Mouse (Mus musculus) brown adipose tissue, adult 24 weeks (tissue): Measurements from ENCODE around the gene March7. TPM values are rescaled to one million over a fixed set of nuclear protein-coding genes. Genes with fewer than 3 reads are reported as not detected.

Source experiments
- H3K27ac ChIP-seq: fragments of 200-500 bp; replicated peaks from 2 replicates; pipeline ENCODE4 v1.5.1; 2012; ENCODE audit warnings: low read depth, mild to moderate bottlenecking, low read length
- H3K4me1 ChIP-seq: fragments of 200-500 bp; 2 replicates; pipeline ENCODE4 v1.6.1; 2012; ENCODE audit warnings: low read length, mixed read lengths; ENCODE audit not compliant: control insufficient read depth, insufficient read depth, insufficient read length
- H3K4me3 ChIP-seq: fragments of 200-500 bp; 2 replicates; pipeline ENCODE4 v1.5.1; 2012; ENCODE audit warnings: low read depth, mild to moderate bottlenecking, low read length, moderate library complexity; ENCODE audit not compliant: insufficient read depth
- polyA plus RNA-seq: library from polyadenylated mRNA; stranded (reverse); fragments of >200 nt; gene quantifications from 2 replicates; pipeline ENCODE4 v1.2.4, GENCODE M21; 2012; ENCODE audit not compliant: missing spikeins, insufficient read depth, insufficient read length

Gene March7
- polyA plus RNA-seq, 1 experiment: 24.4 TPM

DNA sequence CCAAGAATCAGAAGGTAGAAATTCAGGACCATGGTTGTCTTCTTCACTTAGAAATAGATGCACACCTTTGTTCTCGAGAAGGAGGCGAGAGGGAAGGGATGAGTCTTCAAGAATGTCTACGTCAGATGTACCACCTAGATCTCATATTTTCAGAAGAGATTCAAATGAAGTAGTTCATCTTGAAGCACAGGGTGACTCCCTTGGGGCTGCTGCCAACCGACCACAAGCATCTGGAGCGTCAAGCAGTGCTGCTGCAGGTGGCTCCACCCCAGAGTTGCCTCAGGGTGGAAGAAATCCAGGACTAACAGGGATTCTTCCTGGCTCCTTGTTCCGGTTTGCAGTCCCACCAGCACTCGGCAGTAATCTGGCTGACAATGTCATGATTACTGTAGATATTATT, 24.8 kb downstream of the March7 start:
- H3K27ac ChIP-seq: no peak overlapping the region
- H3K4me1 ChIP-seq: no peaks in the 10 kb centered on the region
- no peak overlapping the region for H3K4me3 ChIP-seq

DNA sequence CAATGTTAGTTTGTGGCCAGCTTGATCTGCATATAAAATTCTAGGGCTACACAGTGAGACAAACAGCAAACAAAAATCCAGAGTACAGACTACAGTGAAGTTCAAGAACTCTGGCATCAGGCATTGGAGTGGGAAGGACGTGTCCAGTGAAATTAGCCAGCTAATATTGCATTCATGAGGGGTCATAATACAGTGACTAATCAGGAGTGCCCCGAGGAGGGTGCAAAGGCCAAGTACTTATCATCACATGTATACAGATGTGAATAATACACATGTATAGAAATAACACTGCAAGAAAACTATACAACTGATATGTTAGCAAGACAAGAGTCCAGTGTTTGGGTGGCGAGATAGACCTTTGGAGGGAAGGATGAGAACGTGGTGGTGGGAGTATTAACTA, 43.1 kb downstream of the March7 start:
- Histone ChIP-seq H3K27ac (no peak overlapping the region), H3K4me3 (no peak overlapping the region), H3K4me1 (no peaks in the 10 kb centered on the region)

DNA sequence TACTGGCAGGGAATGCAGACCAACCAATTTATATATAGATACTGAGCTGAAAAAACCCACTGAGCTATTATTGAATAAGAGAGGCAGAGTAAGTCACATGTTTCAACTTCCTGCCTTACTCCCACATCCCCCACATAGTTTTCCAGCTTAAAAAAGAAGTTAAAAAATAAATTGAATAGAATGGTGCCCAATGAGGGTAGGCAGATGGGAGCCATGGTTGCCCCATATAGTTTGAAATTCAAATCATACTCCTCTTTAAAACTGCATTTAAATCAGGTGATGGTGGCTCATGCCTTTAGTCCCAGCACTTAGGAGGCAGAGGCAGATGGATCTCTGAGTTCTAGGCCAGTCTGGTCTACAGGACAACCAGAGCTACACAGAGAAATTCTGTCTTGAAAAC, 43.8 kb downstream of the March7 start:
- Histone ChIP-seq H3K27ac (no peak overlapping the region), H3K4me1 (no peaks in the 10 kb centered on the region)

DNA sequence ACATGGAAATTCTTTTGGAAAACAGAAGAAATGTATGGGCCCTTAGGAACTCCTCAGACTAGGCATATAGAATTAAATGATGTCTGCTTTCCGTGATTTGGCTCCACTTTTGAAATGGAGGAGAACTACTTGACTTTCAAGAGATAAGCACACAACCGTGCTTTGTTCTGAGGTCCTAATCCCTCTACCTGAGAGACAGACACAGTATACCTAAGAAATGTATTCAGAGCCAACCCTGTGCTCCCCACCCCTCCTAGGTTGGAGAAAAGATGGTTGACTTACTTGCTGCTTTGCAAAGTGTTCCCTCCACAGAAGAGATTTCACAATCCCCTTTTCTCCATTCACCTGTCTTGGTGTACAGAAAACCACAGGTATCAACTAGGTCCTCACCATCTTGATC, 47.1 kb downstream of the March7 start:
- no peaks in the 10 kb centered on the region for H3K4me1 ChIP-seq
- no peak overlapping the region for H3K27ac ChIP-seq
- H3K4me3 ChIP-seq: no peak overlapping the region

More for the DNA sequence above, 43.8 kb downstream of the March7 start:
- no peak overlapping the region for H3K4me3 ChIP-seq

DNA sequence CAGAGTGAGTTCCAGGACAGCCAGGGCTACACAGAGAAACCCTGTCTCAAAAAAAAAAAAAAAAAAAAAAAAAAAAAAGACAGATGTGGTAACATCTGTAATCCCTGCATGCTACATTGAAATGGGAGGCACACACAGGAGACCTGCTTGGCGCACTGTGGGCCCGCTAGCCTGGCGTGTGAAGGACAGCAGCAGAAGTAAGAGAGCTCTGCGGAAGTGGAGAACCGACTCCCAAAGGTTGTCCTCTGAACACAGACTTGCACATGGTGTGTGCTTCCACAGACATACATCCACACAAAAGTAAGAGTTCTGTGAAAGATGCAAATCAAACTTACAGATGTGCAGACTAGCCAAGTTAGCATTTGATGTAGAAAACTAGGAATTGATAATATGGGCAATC, 49.5 kb downstream of the March7 start:
- H3K4me3 ChIP-seq: no peak overlapping the region
- no peaks in the 10 kb centered on the region for H3K4me1 ChIP-seq
- no peak overlapping the region for H3K27ac ChIP-seq

DNA sequence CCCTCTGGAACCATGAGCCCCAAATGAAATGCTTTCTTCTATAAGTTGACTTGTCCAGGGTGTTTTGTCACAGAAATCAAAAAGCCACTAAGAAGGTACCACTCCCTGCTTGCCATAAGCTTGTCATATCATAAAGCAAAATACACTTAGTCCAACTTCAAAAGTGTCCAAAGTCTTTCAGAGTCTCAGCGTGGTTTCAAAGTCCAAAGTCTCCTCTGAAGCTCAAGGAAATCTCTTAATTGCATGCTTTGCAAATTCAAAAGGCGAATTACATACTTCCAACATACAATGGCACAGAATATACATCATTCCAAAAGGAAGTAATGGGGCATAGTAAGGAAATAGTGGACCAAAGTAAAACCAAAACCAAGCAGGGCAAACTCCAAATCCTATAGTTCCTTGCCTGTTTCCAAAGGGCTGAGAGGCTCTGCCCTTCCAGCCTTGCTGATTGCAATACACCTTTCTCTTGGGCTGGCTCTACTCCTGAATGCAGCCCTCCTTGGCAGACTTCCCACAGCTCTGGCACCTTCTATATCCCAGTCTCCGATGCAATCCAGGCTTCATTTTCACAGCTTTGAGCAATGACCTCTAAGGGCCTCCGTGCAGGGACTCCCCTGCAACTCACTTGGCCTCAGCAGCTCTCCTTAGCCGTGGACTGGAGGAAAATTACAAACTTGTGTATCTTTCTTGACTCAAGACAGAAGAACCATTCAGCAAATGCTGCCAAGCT, 51.1 kb downstream of the March7 start:
- Histone ChIP-seq H3K4me3 (no peak overlapping the region), H3K4me1 (no peaks in the 10 kb centered on the region), H3K27ac (no peak overlapping the region)

DNA sequence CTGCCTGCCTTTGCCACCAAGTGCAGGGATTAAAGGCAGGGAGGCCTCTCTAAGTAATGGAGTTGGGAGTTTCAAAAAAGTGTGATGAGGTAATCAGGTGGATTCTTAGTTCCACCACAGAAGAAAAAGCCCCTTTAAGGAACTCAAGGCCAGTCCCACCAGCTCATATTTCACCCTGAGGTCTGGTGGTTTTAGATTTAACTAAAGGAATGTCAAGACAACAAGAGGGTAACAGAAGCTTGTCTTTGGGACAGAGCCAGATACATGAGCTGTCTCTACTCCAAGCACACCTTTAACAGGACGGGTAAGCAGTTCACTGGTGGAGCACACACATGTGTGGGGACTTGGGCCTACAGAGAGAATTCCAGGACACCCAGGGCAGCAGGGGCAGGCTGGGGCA, 57.9 kb downstream of the March7 start:
- H3K4me3 ChIP-seq: no peak overlapping the region
- H3K4me1 ChIP-seq: no peaks in the 10 kb centered on the region
- H3K27ac ChIP-seq: no peak overlapping the region

DNA sequence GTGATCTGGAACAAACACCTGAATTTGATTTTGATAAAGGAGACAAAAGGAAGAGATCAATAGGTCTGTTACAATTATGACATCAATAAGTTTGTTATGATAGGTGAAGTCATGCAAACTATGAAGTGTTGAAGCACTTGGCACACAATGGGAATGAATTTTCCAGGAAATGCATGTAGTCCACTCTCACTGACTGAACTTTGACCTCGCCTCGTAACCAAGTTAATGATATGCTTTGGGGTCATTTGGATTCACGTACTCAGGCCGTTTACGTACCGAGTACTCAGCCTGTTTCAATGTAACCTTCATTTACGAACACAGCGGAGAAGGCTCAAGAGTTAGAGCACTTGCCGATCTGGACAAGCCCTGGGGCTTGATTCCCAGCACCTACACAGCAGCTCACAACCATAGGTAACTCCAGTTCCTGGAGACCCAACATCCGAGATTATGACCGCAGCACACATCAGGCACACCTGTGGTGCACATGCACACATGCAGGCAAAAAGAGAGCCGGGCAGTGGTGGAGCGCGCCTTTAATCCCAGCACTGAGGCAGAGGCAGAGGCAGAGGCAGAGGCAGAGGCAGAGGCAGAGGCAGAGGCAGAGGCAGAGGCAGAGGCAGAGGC, 60.3 kb downstream of the March7 start:
- H3K27ac ChIP-seq: no peak overlapping the region
- H3K4me1 ChIP-seq: no peaks in the 10 kb centered on the region
- H3K4me3 ChIP-seq: no peak overlapping the region

DNA sequence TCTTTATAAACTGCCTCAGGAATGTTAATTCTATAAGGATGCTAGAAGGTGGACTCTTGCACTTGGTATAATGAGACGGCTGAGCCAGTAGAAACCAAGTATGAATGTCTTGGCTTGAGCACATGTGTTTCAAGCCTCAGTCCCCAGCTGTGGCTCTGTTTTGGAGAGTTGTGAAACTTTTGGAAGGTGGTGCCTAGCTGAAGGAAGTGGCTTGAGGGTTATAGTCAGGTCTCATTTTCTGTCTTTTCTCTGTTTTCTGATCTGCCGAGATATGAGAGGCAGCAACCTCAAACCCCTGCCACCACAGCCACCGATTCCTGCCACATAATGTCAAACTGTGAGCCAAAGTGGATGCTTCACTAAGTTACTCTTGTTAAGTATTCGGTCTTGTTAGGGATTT, 68.9 kb downstream of the March7 start:
- Histone ChIP-seq H3K4me3 (no peak overlapping the region), H3K27ac (no peak overlapping the region), H3K4me1 (no peaks in the 10 kb centered on the region)

DNA sequence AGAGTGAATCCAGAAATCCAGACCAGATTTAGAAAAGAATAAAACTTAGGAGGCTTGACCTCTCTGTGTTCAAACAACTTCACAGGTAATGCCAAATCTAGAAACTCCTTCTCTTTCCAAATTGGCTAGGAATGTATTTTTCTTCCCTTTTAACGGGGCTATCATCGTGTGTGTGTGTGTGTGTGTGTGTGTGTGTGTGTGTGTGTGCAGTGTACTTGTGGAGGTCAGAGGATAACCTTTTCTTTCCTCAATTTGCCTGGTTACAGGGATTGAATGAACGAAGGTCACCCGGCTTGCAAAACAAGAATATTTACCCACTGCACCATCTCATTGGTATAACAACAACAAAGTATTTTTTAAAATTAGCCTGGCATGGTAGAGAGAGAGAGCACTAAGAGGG, 72.9 kb downstream of the March7 start:
- Histone ChIP-seq H3K4me3 (no peak overlapping the region), H3K4me1 (no peaks in the 10 kb centered on the region), H3K27ac (no peak overlapping the region)

DNA sequence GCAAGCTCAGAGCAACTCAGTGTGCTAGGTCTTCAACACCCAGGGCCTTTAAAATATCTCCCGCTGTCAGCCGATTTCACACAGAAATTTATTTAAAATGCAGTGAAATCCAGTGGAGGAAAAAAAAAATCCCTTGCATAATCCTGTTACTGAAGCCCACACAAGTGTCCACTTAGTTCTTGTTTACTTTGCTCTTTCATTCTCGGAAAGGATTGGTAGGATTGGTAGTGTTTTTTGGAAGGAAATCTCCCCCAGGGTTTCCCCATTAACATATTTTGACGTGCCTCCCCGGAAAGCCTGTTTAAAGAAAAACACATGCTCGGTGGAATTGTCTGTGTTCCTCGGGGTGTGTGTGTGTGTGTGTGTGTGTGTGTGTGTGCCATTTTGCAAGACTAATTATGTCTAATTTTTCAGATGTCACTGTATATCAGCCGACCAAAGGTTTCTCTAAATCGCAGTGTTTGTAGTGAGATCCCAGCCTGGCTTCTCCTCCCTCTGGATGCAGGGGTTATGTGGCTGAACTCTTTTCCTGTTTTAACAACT, 73.6 kb downstream of the March7 start:
- peaks cover 2% of the 10 kb centered on the region; the same call in 1 of the 2 replicates for H3K4me1 ChIP-seq
- H3K4me3 ChIP-seq: peak overlapping the region; percentile 78
- peak overlapping the region; percentile 69; the same call in 1 of the 2 replicates for H3K27ac ChIP-seq

DNA sequence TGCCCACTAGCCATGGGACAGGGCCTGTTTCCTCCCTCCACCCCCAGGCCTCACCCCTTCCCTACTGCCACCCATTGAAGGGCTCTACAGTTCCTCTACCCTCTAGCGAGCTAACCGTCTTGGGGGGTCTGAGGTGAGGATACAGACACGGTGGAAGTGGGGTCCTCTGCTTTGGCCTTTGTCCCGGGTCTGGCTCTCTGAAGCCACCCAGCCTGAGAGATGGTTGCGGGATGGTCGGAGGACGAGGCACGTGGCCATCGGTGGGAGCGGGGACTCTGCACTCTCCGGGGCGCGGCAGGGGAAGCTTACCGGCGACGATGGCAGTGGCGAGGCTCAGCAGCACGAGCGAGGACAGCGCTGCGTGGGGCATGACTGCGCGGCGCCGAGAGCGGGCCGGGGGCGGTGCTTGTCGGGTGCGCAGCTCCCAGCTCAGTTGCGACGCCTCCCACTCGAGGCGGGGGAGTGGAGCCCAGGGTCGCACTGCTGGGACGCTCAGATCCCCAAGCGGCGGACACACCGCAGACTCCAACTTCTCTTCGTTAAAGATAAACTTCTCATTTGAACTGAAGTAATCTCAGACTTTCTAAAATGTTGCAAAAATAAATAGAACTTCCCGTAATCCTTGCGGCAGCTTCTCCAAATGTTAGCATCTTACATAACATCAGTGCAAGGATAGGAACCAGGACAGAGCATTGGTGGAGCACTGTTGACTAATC, 74.2 kb downstream of the March7 start:
- Histone ChIP-seq H3K4me3 (peak overlapping the region; percentile 78), H3K27ac (peak overlapping the region; percentile 69), H3K4me1 (peaks cover 7% of the 10 kb centered on the region; the same call in 1 of the 2 replicates)

DNA sequence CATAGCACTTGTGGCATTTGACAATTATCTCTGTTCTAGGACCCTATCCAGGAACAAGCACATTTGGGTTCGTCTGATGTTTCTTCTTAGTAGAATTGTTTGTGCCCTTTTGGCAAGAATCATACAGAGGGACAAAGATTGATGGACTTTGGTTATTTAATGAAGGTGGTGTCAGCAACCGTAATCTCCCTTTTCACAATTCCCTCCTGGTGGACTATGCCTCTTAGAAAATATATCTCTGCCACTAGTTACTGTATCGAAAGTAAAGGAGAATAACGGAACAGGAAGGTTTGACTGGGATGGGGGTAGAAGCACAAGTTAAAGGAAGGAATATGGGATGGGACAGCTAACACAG, 74.8 kb downstream of the March7 start, which contains the start of gene Cd302:
Gene Cd302, minus strand, starts transcription at position 22 of the 355 bp plus-strand sequence.
- Histone ChIP-seq H3K27ac (peak within 1 kb of the TSS; percentile 69), H3K4me3 (peak within 1 kb of the TSS; percentile 78), H3K4me1 (peaks cover 11% of the 10 kb centered on the region; the same call in 1 of the 2 replicates)

DNA sequence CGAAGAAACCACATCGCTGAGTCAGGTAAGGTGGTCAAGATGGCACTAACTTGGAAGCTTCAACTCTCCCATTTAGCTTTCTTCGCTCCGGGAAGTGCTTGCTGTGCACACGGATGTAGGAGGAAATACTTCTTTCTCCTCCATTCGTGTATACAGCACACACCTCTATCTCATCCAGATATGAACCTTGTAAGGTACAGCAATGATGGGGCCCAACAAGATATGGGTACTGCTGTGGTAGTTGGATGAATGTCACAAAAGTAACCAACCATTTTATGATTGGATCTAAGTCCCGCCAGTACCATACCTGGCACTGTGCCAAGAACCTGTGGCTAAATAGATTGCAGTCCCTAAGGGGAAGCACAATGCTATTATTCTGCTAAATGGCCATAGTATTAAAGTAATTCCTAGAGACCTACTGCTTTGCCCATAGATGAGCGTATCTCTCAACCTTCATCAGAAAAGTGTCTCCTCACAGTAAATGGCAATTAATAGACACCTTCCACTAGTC, 75.5 kb downstream of the March7 start:
- no peak overlapping the region; the same call in 1 of the 2 replicates for H3K27ac ChIP-seq
- no peak overlapping the region for H3K4me3 ChIP-seq
- peaks cover 15% of the 10 kb centered on the region; the same call in 1 of the 2 replicates for H3K4me1 ChIP-seq

DNA sequence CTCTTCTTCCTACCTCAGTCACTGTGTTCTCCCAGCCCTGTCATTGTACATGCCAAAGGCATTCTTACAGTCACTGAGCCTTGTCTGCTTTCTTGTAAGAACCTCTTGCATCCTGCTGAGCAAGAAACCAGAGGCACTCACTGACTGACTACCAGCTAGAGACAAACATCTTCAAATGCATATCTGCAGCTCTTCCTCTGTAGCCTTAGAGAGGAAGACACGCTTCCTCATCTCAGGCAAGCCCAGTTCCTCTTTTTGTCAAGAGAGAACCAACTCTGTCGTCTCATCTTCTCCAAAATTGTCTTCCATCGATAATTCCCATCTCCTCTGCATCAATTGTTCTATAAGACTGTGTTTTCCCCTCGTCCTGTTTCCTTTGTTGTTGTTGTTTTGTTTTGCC, 78.9 kb downstream of the March7 start:
- Histone ChIP-seq H3K4me3 (no peak overlapping the region), H3K27ac (no peak overlapping the region), H3K4me1 (peaks cover 15% of the 10 kb centered on the region; the same call in 1 of the 2 replicates)
